Mouse (Mus musculus) brown adipose tissue, adult 24 weeks (tissue): ENCODE results near the gene Lag3. TPM values are rescaled to one million over a fixed set of nuclear protein-coding genes. Genes with fewer than 3 reads are reported as not detected.

ENCODE experiments used
- H3K27ac ChIP-seq: fragments of 200-500 bp; replicated peaks from 2 replicates; pipeline ENCODE4 v1.5.1; 2012; ENCODE audit warnings: low read depth, mild to moderate bottlenecking, low read length
- H3K4me1 ChIP-seq: fragments of 200-500 bp; 2 replicates; pipeline ENCODE4 v1.6.1; 2012; ENCODE audit warnings: low read length, mixed read lengths; ENCODE audit not compliant: control insufficient read depth, insufficient read depth, insufficient read length
- H3K4me3 ChIP-seq: fragments of 200-500 bp; 2 replicates; pipeline ENCODE4 v1.5.1; 2012; ENCODE audit warnings: low read depth, mild to moderate bottlenecking, low read length, moderate library complexity; ENCODE audit not compliant: insufficient read depth
- polyA plus RNA-seq: library from polyadenylated mRNA; stranded (reverse); fragments of >200 nt; gene quantifications from 2 replicates; pipeline ENCODE4 v1.2.4, GENCODE M21; 2012; ENCODE audit not compliant: missing spikeins, insufficient read depth, insufficient read length

Lag3 gene
- polyA plus RNA-seq, 1 experiment = 12.2 TPM

- Histone ChIP-seq H3K27ac (peak overlapping the region; percentile 90), H3K4me1 (peaks cover 6% of the 10 kb centered on the region), H3K4me3 (peak overlapping the region; percentile 95)
Observed at GRCm38 (mm10) chr6:124915160-124915941, 3.8 kb upstream of the Lag3 start.

GRCm38 (mm10) chr6:124914511-124914910 is 3.0 kb upstream of the Lag3 start:
- H3K4me1 ChIP-seq = peaks cover 4% of the 10 kb centered on the region
- H3K4me3 ChIP-seq = peak overlapping the region; percentile 95; the same call in 1 of the 2 replicates
- H3K27ac ChIP-seq = 0 out of 2 replicates have a peak overlapping the region, but pooled peaks have one; percentile 23

- Histone ChIP-seq H3K27ac (peak overlapping the region; percentile 11; the same call in 1 of the 2 replicates), H3K4me3 (0 out of 2 replicates have a peak overlapping the region, but pooled peaks have one; percentile 95), H3K4me1 (peaks cover 7% of the 10 kb centered on the region)
Observed at GRCm38 (mm10) chr6:124913721-124914285, 2.3 kb upstream of the Lag3 start.

- no peak overlapping the region for H3K4me3 ChIP-seq
- H3K4me1 ChIP-seq = peaks cover 7% of the 10 kb centered on the region
- H3K27ac ChIP-seq = peak overlapping the region; percentile 35
Observed at GRCm38 (mm10) chr6:124913214-124913613, 1.7 kb upstream of the Lag3 start.

GRCm38 (mm10) chr6:124910032-124910431 is 1.5 kb downstream of the Lag3 start:
- peaks cover 7% of the 10 kb centered on the region for H3K4me1 ChIP-seq
- H3K4me3 ChIP-seq = no peak overlapping the region
- H3K27ac ChIP-seq = no peak overlapping the region

GRCm38 (mm10) chr6:124907767-124908166 is 3.7 kb downstream of the Lag3 start:
- Histone ChIP-seq H3K4me3 (no peak overlapping the region), H3K4me1 (peaks cover 6% of the 10 kb centered on the region; the same call in 1 of the 2 replicates), H3K27ac (no peak overlapping the region)

- Histone ChIP-seq H3K4me3 (peak overlapping the region; percentile 51; the same call in 1 of the 2 replicates), H3K27ac (peak overlapping the region; percentile 77), H3K4me1 (peaks cover 6% of the 10 kb centered on the region; the same call in 1 of the 2 replicates)
Observed at GRCm38 (mm10) chr6:124904991-124905860, 6.3 kb downstream of the Lag3 start.

GRCm38 (mm10) chr6:124904161-124904981 is 7.1 kb downstream of the Lag3 start:
- H3K27ac ChIP-seq = peak overlapping the region; percentile 90
- H3K4me1 ChIP-seq = 0 out of 2 replicates have a peak, but pooled peaks cover 6% of the 10 kb centered on the region
- H3K4me3 ChIP-seq = peak overlapping the region; percentile 64

GRCm38 (mm10) chr6:124903580-124904151 is 7.8 kb downstream of the Lag3 start:
- H3K27ac ChIP-seq = peak overlapping the region; percentile 90
- peak overlapping the region; percentile 64 for H3K4me3 ChIP-seq
- H3K4me1 ChIP-seq = 0 out of 2 replicates have a peak, but pooled peaks cover 3% of the 10 kb centered on the region

GRCm38 (mm10) chr6:124901851-124902250 is 9.7 kb downstream of the Lag3 start:
- 0 out of 2 replicates have a peak, but pooled peaks cover 3% of the 10 kb centered on the region for H3K4me1 ChIP-seq
- no peak overlapping the region for H3K27ac ChIP-seq
- no peak overlapping the region for H3K4me3 ChIP-seq

- no peak overlapping the region for H3K27ac ChIP-seq
- no peak overlapping the region for H3K4me3 ChIP-seq
- H3K4me1 ChIP-seq = 0 out of 2 replicates have a peak, but pooled peaks cover 3% of the 10 kb centered on the region
Observed at GRCm38 (mm10) chr6:124900801-124901480, 10.6 kb downstream of the Lag3 start.

- Histone ChIP-seq H3K27ac (no peak overlapping the region), H3K4me3 (no peak overlapping the region), H3K4me1 (0 out of 2 replicates have a peak, but pooled peaks cover 3% of the 10 kb centered on the region)
Observed at GRCm38 (mm10) chr6:124900056-124900800, 11.3 kb downstream of the Lag3 start.

- H3K4me3 ChIP-seq = no peak overlapping the region
- H3K27ac ChIP-seq = no peak overlapping the region
- no peaks in the 10 kb centered on the region for H3K4me1 ChIP-seq
Observed at GRCm38 (mm10) chr6:124898359-124898758, 13.1 kb downstream of the Lag3 start.
